Mouse (Mus musculus) E14TG2a.4 (cell line): Measurements from ENCODE around the gene Mpv17.

Experiments
- CTCF ChIP-seq: conservative IDR thresholded peaks from 2 replicates; pipeline ENCODE4 v1.5.1; 2014; ENCODE audit warnings: low read length
- NANOG ChIP-seq: IDR thresholded peaks from 2 replicates; pipeline ENCODE4 v1.6.1; 2014; ENCODE audit warnings: borderline replicate concordance, low read length, mixed read lengths
- POU5F1 ChIP-seq: IDR thresholded peaks from 2 replicates; pipeline ENCODE4 v1.6.1; 2014; ENCODE audit warnings: low read length, borderline replicate concordance

DNA sequence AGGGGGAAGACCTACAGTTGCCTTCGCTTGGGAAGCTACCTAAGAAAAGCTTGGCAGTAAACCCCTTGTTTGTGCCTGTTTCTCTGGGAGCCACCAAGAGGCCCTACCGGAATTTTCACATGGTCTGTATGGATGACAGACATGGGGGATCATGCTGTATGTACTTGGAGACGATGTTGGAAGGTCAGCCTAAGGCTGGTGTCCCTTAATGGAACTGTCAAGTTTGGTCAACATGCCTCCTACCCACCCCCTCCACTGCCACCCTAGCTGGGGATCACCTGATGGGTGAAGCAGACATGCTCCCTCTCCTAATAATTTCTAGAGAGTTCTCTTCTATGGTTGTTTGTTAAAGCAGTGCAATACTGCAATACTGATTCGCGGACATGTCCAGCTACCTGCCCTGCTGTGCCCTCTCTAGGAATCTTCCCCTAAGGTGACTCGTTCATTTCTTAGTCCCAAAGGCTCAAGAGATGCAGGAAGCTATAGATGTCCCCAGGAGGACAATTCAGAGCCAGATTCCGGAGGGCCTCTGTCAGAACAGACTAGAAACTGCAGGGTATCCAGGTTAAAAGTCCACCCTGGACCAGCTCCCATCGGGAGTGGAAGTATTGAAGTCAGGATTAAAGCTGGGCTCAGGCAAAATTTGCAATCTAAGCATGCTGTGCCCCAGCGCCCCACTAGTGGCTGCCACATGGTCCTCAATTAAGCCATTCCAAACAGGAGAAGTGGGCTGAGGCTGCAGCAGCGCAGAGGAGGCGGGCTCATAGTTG lies 58.2 kb downstream of the Mpv17 start:
- TF ChIP-seq CTCF (no peak), NANOG (no peak), POU5F1 (no peak)
